Mouse (Mus musculus): ENCODE measurements at regions not wholly inside any gene's neighbourhood (a gene's known extent, or its start where the extent isn't known, plus 50 kb on each side); places are given as distances from the start of the nearest gene placed in this dataset.
"Not testable (repeated sequence)": the region's sequence is repeated elsewhere in the genome, so short reads cannot be mapped to it uniquely, and the experiment has no call there.

DNA sequence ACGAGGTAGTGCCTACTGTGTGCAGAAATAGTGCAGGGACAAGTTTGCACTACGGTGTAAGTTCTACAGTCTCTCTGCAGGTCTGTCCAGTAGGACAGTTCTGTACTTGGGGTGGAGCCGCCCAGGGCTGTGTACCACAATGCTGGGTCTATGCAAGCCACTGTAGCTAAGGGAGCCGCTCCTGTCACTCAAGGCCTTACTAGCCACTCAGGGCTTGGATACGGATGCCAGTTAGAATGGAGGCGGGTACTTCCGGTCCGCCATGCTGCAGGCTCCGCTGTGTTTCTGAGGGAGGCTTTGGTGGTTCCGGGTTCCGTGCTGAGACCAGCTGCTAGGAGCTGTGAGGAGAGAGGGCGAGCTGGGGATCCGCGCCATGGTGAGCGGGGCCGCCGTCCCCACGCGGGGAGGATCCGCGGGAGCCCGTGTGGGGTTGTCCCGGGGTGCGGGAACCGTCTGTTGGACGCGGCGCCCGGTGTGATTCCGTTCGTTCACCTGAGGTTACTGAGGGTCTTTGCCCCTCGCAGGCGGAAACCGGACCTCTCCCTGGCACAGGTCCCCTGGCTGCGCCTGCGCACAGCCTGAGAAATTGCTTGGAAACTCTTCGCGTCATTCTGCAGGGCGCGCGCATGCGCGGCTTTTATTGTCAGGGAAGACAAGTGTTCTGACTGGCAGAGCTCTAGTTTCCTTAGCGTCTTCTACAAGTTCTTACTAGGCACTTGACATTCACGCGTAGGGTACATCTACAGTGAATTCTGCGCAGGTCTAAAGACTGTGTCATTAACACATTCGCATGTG lies 51.0 kb upstream of the Zfp873 start:
- not testable (repeated sequence) for H3K9ac ChIP-seq (ENCODE audit: low read length); H3K9me3 ChIP-seq (ENCODE audit: control insufficient read depth, low read length)
- 3% methylated on average over 11 of the region's 48 CpGs for WGBS

More for the DNA sequence above, 51.0 kb upstream of the Zfp873 start:
- H3K27me3 ChIP-seq (ENCODE audit: control insufficient read depth, insufficient read depth, low read depth, low read length); H3K4me1 ChIP-seq (replicated peaks; ENCODE audit: control insufficient read depth, insufficient read depth, low read length); H3K36me3 ChIP-seq (ENCODE audit: control insufficient read depth, insufficient read depth, low read length); H3K27ac ChIP-seq (ENCODE audit: low read length): not testable (repeated sequence)
- peak; percentile 100 for ATAC-seq (ENCODE audit: low read depth)
- peak overlapping the region; percentile 39 for H3K4me3 ChIP-seq (ENCODE audit: low read length)
- H3K4me2 ChIP-seq (ENCODE audit: low read depth, low read length), result peak overlapping the region; percentile 48

Data from lung, embryonic 16.5 days (tissue).